Mouse (Mus musculus) heart, adult 2 months (tissue): ENCODE results near the gene Slc6a6.

Experiments
- CTCF ChIP-seq: fragments of 200-600 bp; IDR thresholded peaks from 2 replicates; pipeline ENCODE4 v1.8.1; 2022; ENCODE audit warnings: antibody characterized with exemption, mild to moderate bottlenecking, moderate library complexity
- POLR2A ChIP-seq: fragments of 200-500 bp; IDR thresholded peaks from 2 replicates; pipeline ENCODE4 v1.6.1; 2011; ENCODE audit warnings: mild to moderate bottlenecking, low read depth, low read length, control low read depth; ENCODE audit not compliant: insufficient read depth

GRCm38 (mm10) chr6:91746776-91747175 lies 62.9 kb downstream of the Slc6a6 start:
- TF ChIP-seq CTCF, result no peak
- TF ChIP-seq POLR2A, result no peak
